Mouse (Mus musculus) lung, postnatal 0 days (tissue): ENCODE measurements around the gene Zfp385a.
"Not testable (repeated sequence)": the region's sequence is repeated elsewhere in the genome, so short reads cannot be mapped to it uniquely, and the experiment has no call there.

ENCODE experiments used
- CTCF ChIP-seq: IDR thresholded peaks from 2 replicates; pipeline ENCODE4 v1.5.1; 2016; ENCODE audit warnings: antibody characterized with exemption, mild to moderate bottlenecking
- EP300 ChIP-seq: IDR thresholded peaks from 2 replicates; pipeline ENCODE4 v1.6.1; 2016; ENCODE audit warnings: antibody characterized with exemption, mild to moderate bottlenecking, control low read depth

- not testable (repeated sequence) for TF ChIP-seq CTCF, EP300
Measured at GRCm38 (mm10) chr15:103275943-103276342, 64.0 kb downstream of the Zfp385a start.
